Mouse (Mus musculus) midbrain, embryonic 10.5 days (tissue): ENCODE measurements at regions not wholly inside any gene's neighbourhood (a gene's known extent, or its start where the extent isn't known, plus 50 kb on each side); places are given as distances from the start of the nearest gene placed in this dataset.
"Not testable (repeated sequence)": the region's sequence is repeated elsewhere in the genome, so short reads cannot be mapped to it uniquely, and the experiment has no call there.

Experiments
- DNase-seq: peaks from one replicate; pipeline ENCODE4 v3.0.0-alpha.2; 2017; ENCODE audit warnings: low spot score
- H3K27ac ChIP-seq: fragments of 300-500 bp; sonication (generic); replicated peaks from 2 replicates; pipeline ENCODE4 v1.5.1; 2016; ENCODE audit warnings: mild to moderate bottlenecking
- H3K27me3 ChIP-seq: fragments of 300-500 bp; sonication (generic); 2 replicates; pipeline ENCODE4 v1.6.1; 2016; ENCODE audit warnings: low read depth, mild to moderate bottlenecking; ENCODE audit not compliant: poor library complexity, severe bottlenecking
- H3K36me3 ChIP-seq: fragments of 300-500 bp; sonication (generic); 2 replicates; pipeline ENCODE4 v1.6.1; 2016; ENCODE audit warnings: mild to moderate bottlenecking, moderate library complexity
- H3K4me1 ChIP-seq: fragments of 300-500 bp; sonication (generic); 2 replicates; pipeline ENCODE4 v1.6.1; 2016
- H3K4me3 ChIP-seq: fragments of 300-500 bp; sonication (generic); 2 replicates; pipeline ENCODE4 v1.5.1; 2016; ENCODE audit warnings: mild to moderate bottlenecking, moderate library complexity
- H3K9me3 ChIP-seq: fragments of 300-500 bp; sonication (generic); replicated peaks from 2 replicates; pipeline ENCODE4 v1.6.1; 2016; ENCODE audit warnings: mild to moderate bottlenecking
- WGBS: fragments of 180-500 bp; shearing (Covaris S2); methylation state at CpG from one replicate; pipeline ENCODE4 v1.1.7; 2016; 5-methylcytosine and 5-hydroxymethylcytosine counted together

DNA sequence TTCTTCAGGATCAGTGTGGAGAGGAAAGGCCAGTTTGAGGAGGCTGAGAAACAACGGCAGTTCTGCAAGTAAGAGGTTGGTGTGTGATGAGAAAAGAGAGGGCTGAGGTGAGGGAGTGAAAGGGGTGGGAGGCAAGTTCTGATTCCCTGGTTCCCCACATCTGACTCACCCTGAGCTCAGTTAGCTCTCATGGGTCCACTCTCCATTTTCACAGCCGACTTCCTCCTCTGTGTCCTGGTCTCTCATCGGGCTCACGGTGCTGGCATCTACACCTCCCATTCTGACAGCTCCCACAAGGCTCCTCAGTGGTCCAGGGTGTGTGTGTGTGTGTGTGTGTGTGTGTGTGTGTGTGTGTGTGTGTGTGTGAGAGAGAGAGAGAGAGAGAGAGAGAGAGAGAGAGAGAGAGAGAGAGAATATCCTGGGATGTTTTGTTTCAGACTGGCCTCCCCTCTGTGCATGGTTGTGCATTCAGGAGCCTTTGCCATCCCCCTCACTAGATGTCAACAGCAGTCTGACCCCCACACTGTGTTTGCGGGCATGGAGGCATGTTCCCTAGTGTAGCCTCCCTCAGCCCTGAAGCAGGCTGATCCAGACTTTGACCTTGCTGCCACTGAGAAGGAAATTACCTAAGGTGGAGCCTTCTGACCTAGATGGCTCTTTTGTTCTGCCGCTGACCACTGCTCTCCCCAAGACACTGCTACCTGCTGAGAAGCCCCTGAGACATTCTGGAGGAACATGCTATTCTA is 296.9 kb downstream of the 4933412E24Rik start:
- not testable (repeated sequence) for H3K4me3 ChIP-seq, H3K9me3 ChIP-seq, H3K4me1 ChIP-seq, H3K36me3 ChIP-seq, DNase-seq, H3K27ac ChIP-seq, H3K27me3 ChIP-seq
- 82% methylated on average over 6 of the region's 6 CpGs for WGBS

- H3K9me3 ChIP-seq: no peaks in the 10 kb centered on the region
- no peak for DNase-seq
- no peaks in the 10 kb centered on the region for H3K4me1 ChIP-seq
- no peaks in the 10 kb centered on the region for H3K36me3 ChIP-seq
- no peak overlapping the region for H3K27ac ChIP-seq
- H3K27me3 ChIP-seq: no peaks in the 10 kb centered on the region
- no peak overlapping the region for H3K4me3 ChIP-seq
- 79% methylated on average over 6 of the region's 6 CpGs for WGBS
Measured at GRCm38 (mm10) chr15:59716872-59717271, 299.5 kb downstream of the 4933412E24Rik start.

DNA sequence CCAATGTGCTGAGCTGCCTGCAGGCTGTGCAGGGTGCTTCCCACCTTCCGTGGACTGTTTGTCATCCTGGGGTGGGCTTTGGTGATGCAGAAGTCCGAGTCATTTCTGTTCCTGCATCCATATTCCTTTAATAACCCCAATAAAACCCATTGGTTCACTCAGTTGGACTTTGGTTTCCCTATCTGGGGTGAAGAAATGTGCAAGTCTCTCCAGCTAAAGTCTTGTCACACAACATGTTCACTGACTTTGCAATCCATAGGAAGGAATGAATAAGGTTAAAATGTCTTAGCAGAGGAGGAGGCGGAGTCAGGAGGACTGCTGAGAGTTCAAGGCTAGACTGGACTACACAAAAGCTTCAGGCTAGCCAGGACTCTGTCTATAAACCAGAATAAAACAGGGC is 300.5 kb downstream of the 4933412E24Rik start:
- H3K9me3 ChIP-seq: no peaks in the 10 kb centered on the region
- H3K4me1 ChIP-seq: no peaks in the 10 kb centered on the region
- H3K36me3 ChIP-seq: no peaks in the 10 kb centered on the region
- no peak overlapping the region for H3K4me3 ChIP-seq
- WGBS: 86% methylated on average over 3 of the region's 3 CpGs
- H3K27me3 ChIP-seq: no peaks in the 10 kb centered on the region
- DNase-seq: no peak
- H3K27ac ChIP-seq: no peak overlapping the region

GRCm38 (mm10) chr15:59713965-59714739 is 302.3 kb downstream of the 4933412E24Rik start:
- 90% methylated on average over 8 of the region's 8 CpGs for WGBS
- H3K9me3 ChIP-seq: no peaks in the 10 kb centered on the region
- no peaks in the 10 kb centered on the region for H3K27me3 ChIP-seq
- H3K27ac ChIP-seq: no peak overlapping the region
- no peak overlapping the region for H3K4me3 ChIP-seq
- no peaks in the 10 kb centered on the region for H3K36me3 ChIP-seq
- no peak for DNase-seq
- no peaks in the 10 kb centered on the region for H3K4me1 ChIP-seq

DNA sequence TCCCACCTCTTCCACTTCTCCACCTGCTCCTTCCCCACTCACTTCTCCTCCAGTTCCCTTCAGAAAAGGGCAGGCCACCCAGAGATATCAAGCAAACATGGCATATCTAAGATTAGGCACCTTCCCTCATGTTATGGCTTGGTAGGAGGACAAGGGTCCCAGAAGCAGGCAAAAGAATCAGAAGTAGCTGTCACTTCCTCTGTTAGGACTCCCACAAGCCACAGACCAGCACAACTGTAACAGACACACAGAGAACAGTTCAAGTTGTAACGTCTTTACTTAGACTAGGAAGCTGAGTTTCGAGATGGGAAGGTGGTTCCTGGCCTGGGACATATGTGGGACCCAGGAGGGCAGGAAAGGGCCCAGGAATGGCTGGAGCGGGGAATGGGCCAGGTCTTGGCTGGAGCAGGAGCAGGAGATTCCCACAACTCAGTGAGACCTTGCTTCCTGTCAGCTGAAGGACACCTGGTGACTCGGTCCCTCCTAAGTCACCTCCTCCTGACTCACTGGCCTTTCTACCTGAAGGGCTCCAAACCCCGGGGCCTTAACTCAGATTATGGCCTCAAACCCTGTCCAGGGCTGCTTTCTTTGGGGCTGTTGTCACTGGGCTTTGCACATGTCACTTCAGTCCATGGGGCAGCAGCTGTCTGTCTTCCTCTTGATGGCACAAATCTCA is 304.2 kb downstream of the 4933412E24Rik start:
- no peaks in the 10 kb centered on the region for H3K27me3 ChIP-seq
- no peaks in the 10 kb centered on the region for H3K36me3 ChIP-seq
- H3K4me1 ChIP-seq: no peaks in the 10 kb centered on the region
- DNase-seq: no peak
- no peak overlapping the region for H3K27ac ChIP-seq
- H3K9me3 ChIP-seq: no peaks in the 10 kb centered on the region
- WGBS: 83% methylated on average over 5 of the region's 5 CpGs
- H3K4me3 ChIP-seq: no peak overlapping the region

DNA sequence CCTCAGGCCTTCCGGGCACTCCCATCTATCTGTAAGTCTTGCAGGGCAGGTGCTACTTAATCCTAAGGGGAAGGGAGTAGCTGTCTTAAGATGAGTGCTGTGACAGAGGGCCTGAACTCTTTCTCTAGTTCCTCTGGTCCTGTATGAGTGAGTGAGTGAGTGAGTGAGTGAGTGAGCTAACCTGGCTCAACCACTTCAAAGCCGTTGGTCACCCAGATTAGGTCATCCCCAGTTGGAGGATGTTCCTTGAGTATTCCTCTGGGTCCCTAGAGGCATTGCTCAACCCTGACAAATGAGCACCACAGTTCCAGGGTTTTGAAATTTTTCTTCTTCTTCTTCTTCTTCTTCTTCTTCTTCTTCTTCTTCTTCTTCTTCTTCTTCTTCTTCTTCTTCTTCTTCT is 306.5 kb downstream of the 4933412E24Rik start:
- H3K4me1 ChIP-seq: no peaks in the 10 kb centered on the region
- no peaks in the 10 kb centered on the region for H3K36me3 ChIP-seq
- no peak for DNase-seq
- H3K4me3 ChIP-seq: no peak overlapping the region
- WGBS: 81% methylated on average over 2 of the region's 2 CpGs
- no peak overlapping the region for H3K27ac ChIP-seq
- H3K9me3 ChIP-seq: no peaks in the 10 kb centered on the region
- no peaks in the 10 kb centered on the region for H3K27me3 ChIP-seq

DNA sequence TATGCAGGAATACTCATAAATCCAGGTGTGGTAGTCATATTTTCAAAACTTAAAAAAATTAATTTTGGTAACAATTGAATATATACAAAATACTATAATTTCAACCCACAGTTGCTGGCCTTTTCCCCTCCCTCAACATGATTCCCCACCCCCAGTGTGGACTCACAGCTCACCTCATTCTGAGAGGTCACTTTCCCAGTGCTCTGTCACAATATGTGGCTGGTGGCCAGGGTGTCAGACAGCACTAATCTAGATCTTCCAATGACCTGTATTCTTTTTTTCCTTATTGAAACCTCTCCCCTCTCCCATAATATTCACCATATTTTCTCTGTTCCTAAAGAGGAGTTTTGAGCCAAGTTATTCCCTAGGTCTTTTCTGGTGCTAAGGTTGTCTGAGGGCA is 308.0 kb downstream of the 4933412E24Rik start:
- no peak overlapping the region for H3K27ac ChIP-seq
- H3K27me3 ChIP-seq: no peaks in the 10 kb centered on the region
- H3K4me3 ChIP-seq: no peak overlapping the region
- no peaks in the 10 kb centered on the region for H3K4me1 ChIP-seq
- no peaks in the 10 kb centered on the region for H3K36me3 ChIP-seq
- no peaks in the 10 kb centered on the region for H3K9me3 ChIP-seq
- DNase-seq: no peak

DNA sequence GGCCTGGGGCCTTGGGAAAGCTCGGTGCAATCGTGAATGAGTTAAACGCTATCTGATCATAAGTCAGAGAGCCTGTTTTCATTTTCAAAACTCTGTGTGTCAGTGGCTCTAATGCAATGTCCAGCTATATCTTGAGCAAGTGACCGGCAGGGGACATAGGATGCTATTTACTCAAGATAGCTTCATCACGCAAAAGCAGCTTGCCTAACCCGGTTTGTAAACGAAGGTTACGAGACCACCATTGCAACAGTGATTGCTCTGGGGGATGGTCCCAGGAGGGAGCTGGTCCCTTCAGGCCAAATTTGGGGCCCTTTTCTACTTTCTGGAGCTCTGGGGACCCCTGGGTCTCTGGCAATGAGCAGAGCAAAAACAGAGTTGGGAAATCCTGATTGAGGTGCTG is 309.3 kb downstream of the 4933412E24Rik start:
- Histone ChIP-seq H3K27ac (no peak overlapping the region), H3K4me3 (no peak overlapping the region), H3K9me3 (no peaks in the 10 kb centered on the region), H3K4me1 (no peaks in the 10 kb centered on the region), H3K27me3 (no peaks in the 10 kb centered on the region), H3K36me3 (no peaks in the 10 kb centered on the region)
- WGBS: 89% methylated on average over 8 of the region's 8 CpGs
- no peak for DNase-seq
